Mouse (Mus musculus): ENCODE measurements around the gene Mrpl51. TPM values are rescaled to one million over a fixed set of nuclear protein-coding genes. Genes with fewer than 3 reads are reported as not detected.

Mrpl51 gene
- total RNA-seq (2012; rRNA removed) = 155 and 184 TPM in 2 replicates

DNA sequence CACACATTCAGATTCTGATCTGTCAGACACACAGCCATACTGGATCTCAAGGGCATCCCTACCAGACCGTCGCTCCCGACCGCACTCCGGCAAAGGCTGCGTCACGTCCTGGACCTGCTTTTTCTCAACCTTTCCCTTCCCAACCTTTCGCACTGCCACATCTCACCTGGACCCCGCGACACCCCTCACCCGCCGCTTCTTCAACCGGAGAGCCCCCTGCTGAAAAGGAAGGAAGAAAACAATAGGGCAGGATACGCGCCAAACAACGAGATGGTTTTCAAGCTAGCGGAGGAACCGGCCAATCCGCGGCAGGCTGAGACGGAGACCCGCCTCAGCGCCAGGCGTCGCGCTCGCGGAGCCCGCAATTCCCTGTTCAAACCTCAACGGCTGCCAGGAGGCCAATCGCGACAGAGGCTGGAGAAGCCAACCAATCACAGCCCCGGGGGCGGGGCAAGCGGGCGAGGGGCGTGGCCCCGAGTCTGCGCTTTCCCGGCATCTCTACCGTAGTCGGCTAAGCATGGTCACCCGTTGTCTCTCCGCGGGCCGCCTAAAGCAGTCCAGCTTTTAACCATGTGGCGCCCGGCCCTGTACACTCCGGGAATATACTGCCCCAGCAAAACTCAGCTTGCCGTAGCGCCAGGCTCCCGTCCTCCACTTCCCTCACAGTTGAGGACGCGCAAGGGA, at the start of gene Mrpl51, which contains the start of gene Ncapd2:
Gene Mrpl51 (plus strand): TSS at position 470 of the 684 bp plus-strand sequence.
Gene Ncapd2 (minus strand): TSS at position 370 of the 684 bp plus-strand sequence.
- in situ Hi-C loops (cut with MboI; ENCODE audit: low sequenced_read_pairs in 2 of 2, unreplicated experiment in 2 of 2) = no loop called here
- no peak for TF ChIP-seq MAFK (IDR thresholded peaks at IDR 0.05; ENCODE audit: insufficient read depth, low read depth, low read length)
- TF ChIP-seq HCFC1 (IDR thresholded peaks at IDR 0.05; ENCODE audit: borderline replicate concordance, insufficient read depth, low read length) = peak; percentile 46; the same call in 1 of the 2 replicates
- no peak for TF ChIP-seq ZNF384 (IDR thresholded peaks at IDR 0.05; ENCODE audit: low read depth, low read length)
- TF ChIP-seq CHD2 (IDR thresholded peaks at IDR 0.05; ENCODE audit: low read depth, low read length) = peak; percentile 77; the same call in 1 of the 2 replicates
- no peak for TF ChIP-seq ZC3H11A (IDR thresholded peaks at IDR 0.05; ENCODE audit: borderline replicate concordance, low read depth, low read length)
- Histone ChIP-seq H3K4me1 (ENCODE audit: control insufficient read depth in 2 of 2, insufficient read depth in 2 of 2, low read length in 2 of 2, poor library complexity in 1 of 2) (peaks cover 1 to 2% of the 10 kb centered on the region in 2 experiments; a peak in 2 of 4 replicates), H3K9me3 (ENCODE audit: control insufficient read depth, insufficient read depth, low read depth, low read length) (no peaks in the 10 kb centered on the region), H3K36me3 (ENCODE audit: control insufficient read depth, insufficient read depth, low read length, poor library complexity, severe bottlenecking) (peaks cover 21% of the 10 kb centered on the region), H3K27ac (ENCODE audit: insufficient read depth, low read depth, low read length, poor library complexity, severe bottlenecking) (peak within 1 kb of the TSS; percentile 100), H3K4me3 (ENCODE audit: insufficient read depth in 1 of 2, low read depth in 1 of 2, low read length in 2 of 2, poor library complexity in 1 of 2, severe bottlenecking in 1 of 2) (peak within 1 kb of the TSS; percentile 97 to 99), H3K9ac (ENCODE audit: insufficient read depth, low read depth, low read length, poor library complexity, severe bottlenecking) (peak within 1 kb of the TSS; percentile 100)
- DNase-seq (ENCODE audit: low read depth, low spot score) = peak; percentile 95

DNA sequence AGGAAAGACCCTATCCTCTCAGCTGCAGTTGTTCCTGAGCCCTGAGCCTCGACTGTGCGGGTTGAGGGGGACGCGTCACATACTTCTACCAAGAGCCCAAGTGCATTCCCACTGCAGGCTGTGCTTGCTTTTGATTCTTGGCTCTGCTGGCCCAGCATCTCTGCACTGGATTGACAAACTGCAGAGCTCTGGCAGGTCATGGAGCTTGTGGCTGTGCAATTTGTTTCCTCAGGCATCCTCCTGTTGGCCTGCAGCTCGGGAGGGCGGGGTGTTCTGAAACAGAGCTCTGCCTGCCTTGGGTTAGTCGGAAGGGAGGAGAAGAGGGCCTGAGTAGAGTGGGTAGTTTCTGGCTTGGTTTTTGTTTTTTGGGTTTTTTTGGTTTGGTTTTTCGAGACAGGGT, 49.2 kb upstream of the Mrpl51 start:
- Histone ChIP-seq H3K4me3 (ENCODE audit: insufficient read depth in 1 of 2, low read depth in 1 of 2, low read length in 2 of 2, poor library complexity in 1 of 2, severe bottlenecking in 1 of 2) (no peak overlapping the region), H3K27ac (ENCODE audit: insufficient read depth, low read depth, low read length, poor library complexity, severe bottlenecking) (no peak overlapping the region), H3K9ac (ENCODE audit: insufficient read depth, low read depth, low read length, poor library complexity, severe bottlenecking) (no peak overlapping the region), H3K9me3 (ENCODE audit: control insufficient read depth, insufficient read depth, low read depth, low read length) (no peaks in the 10 kb centered on the region), H3K36me3 (ENCODE audit: control insufficient read depth, insufficient read depth, low read length, poor library complexity, severe bottlenecking) (peaks cover 58% of the 10 kb centered on the region), H3K4me1 (ENCODE audit: control insufficient read depth in 2 of 2, insufficient read depth in 2 of 2, low read length in 2 of 2, poor library complexity in 1 of 2) (peaks cover 0 to 13% of the 10 kb centered on the region in 2 experiments; a peak in 2 of 4 replicates)
- TF ChIP-seq ZNF384 (IDR thresholded peaks at IDR 0.05; ENCODE audit: low read depth, low read length) (no peak), ZC3H11A (IDR thresholded peaks at IDR 0.05; ENCODE audit: borderline replicate concordance, low read depth, low read length) (no peak), CHD2 (IDR thresholded peaks at IDR 0.05; ENCODE audit: low read depth, low read length) (no peak), HCFC1 (IDR thresholded peaks at IDR 0.05; ENCODE audit: borderline replicate concordance, insufficient read depth, low read length) (no peak), MAFK (IDR thresholded peaks at IDR 0.05; ENCODE audit: insufficient read depth, low read depth, low read length) (no peak)
- no peak for DNase-seq (ENCODE audit: low read depth, low spot score)
- in situ Hi-C loops (cut with MboI; ENCODE audit: low sequenced_read_pairs in 2 of 2, unreplicated experiment in 2 of 2) = no loop called here

DNA sequence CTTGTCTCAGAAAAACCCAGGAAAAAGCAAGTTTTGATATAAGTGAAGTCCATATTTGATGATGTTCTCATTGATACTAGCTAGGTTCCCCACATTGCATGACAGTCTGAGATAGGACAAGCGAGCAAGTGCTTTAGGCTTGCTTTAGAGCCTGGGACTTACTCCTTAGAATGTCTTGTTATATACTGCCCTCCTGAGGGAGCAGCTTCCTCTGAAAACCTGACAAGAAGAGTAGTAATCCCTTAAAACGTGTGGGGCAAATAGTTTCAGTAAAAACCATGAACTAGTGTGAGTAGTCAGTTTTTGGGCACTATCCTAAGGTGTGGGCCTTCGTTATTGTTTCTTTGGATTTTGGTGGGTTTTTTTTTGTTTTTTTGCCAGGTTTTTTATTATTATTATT, 48.5 kb upstream of the Mrpl51 start:
- H3K4me1 ChIP-seq (ENCODE audit: control insufficient read depth in 2 of 2, insufficient read depth in 2 of 2, low read length in 2 of 2, poor library complexity in 1 of 2) = peaks cover 0 to 14% of the 10 kb centered on the region in 2 experiments; a peak in 2 of 4 replicates
- no peak overlapping the region for H3K27ac ChIP-seq (ENCODE audit: insufficient read depth, low read depth, low read length, poor library complexity, severe bottlenecking)
- TF ChIP-seq ZNF384 (IDR thresholded peaks at IDR 0.05; ENCODE audit: low read depth, low read length) (no peak), MAFK (IDR thresholded peaks at IDR 0.05; ENCODE audit: insufficient read depth, low read depth, low read length) (no peak)
- H3K4me3 ChIP-seq (ENCODE audit: insufficient read depth in 1 of 2, low read depth in 1 of 2, low read length in 2 of 2, poor library complexity in 1 of 2, severe bottlenecking in 1 of 2) = no peak overlapping the region
- H3K9me3 ChIP-seq (ENCODE audit: control insufficient read depth, insufficient read depth, low read depth, low read length) = no peaks in the 10 kb centered on the region
- in situ Hi-C loops (cut with MboI; ENCODE audit: low sequenced_read_pairs in 2 of 2, unreplicated experiment in 2 of 2) = no loop called here
- H3K36me3 ChIP-seq (ENCODE audit: control insufficient read depth, insufficient read depth, low read length, poor library complexity, severe bottlenecking) = peaks cover 54% of the 10 kb centered on the region
- no peak for DNase-seq (ENCODE audit: low read depth, low spot score)
- no peak overlapping the region for H3K9ac ChIP-seq (ENCODE audit: insufficient read depth, low read depth, low read length, poor library complexity, severe bottlenecking)

DNA sequence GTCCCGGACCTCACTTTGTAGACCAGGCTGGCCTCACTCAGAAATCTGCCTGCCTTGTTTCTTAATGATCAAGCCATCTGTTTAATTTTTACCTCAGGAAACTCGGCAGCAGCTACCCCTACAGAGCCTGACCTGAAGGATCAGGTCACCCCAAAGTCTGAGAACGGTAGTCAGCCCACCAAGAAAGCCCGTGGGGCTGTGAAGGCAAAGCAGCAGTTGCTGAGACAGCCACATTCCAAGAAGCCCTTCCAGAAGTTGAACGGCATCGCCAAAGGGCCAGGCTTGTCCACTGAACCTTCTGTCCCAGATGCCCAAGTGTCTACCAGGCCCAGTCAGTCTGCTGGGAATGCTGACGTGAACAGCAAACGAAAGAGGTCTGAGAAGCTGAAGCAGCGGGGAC, 47.7 kb upstream of the Mrpl51 start:
- in situ Hi-C loops (cut with MboI; ENCODE audit: low sequenced_read_pairs in 2 of 2, unreplicated experiment in 2 of 2) = no loop called here
- TF ChIP-seq MAFK (IDR thresholded peaks at IDR 0.05; ENCODE audit: insufficient read depth, low read depth, low read length) = no peak
- no peak overlapping the region for H3K27ac ChIP-seq (ENCODE audit: insufficient read depth, low read depth, low read length, poor library complexity, severe bottlenecking)
- no peaks in the 10 kb centered on the region for H3K9me3 ChIP-seq (ENCODE audit: control insufficient read depth, insufficient read depth, low read depth, low read length)
- peaks cover 46% of the 10 kb centered on the region for H3K36me3 ChIP-seq (ENCODE audit: control insufficient read depth, insufficient read depth, low read length, poor library complexity, severe bottlenecking)
- H3K9ac ChIP-seq (ENCODE audit: insufficient read depth, low read depth, low read length, poor library complexity, severe bottlenecking) = no peak overlapping the region
- H3K4me1 ChIP-seq (ENCODE audit: control insufficient read depth in 2 of 2, insufficient read depth in 2 of 2, low read length in 2 of 2, poor library complexity in 1 of 2) = peaks cover 3 to 16% of the 10 kb centered on the region in 2 experiments; a peak in 2 of 4 replicates
- no peak for DNase-seq (ENCODE audit: low read depth, low spot score)
- no peak overlapping the region for H3K4me3 ChIP-seq (ENCODE audit: insufficient read depth in 1 of 2, low read depth in 1 of 2, low read length in 2 of 2, poor library complexity in 1 of 2, severe bottlenecking in 1 of 2)

Measured in ES-E14 (cell line).